Mouse (Mus musculus) megakaryocyte, embryonic 14.5 days (primary cell): Measurements from ENCODE around the gene Gys2. TPM values are rescaled to one million over a fixed set of nuclear protein-coding genes. Genes with fewer than 3 reads are reported as not detected.

ENCODE experiments used
- H3K27me3 ChIP-seq: replicated peaks from 2 replicates; pipeline ENCODE3; 2012; ENCODE audit warnings: inconsistent platforms
- H3K36me3 ChIP-seq: replicated peaks from 2 replicates; pipeline ENCODE3; 2012; ENCODE audit warnings: low read length, inconsistent platforms, mixed read lengths
- H3K4me1 ChIP-seq: 2 replicates; pipeline ENCODE4 v1.6.1; 2012; ENCODE audit warnings: inconsistent platforms
- H3K4me3 ChIP-seq: replicated peaks from 2 replicates; pipeline ENCODE3; 2012; ENCODE audit warnings: moderate library complexity, mild to moderate bottlenecking, inconsistent platforms
- H3K9me3 ChIP-seq: 2 replicates; pipeline ENCODE4 v1.6.1; 2012; ENCODE audit warnings: inconsistent platforms
- FLI1 ChIP-seq: IDR thresholded peaks from 2 replicates; pipeline ENCODE4 v1.6.1; 2012; ENCODE audit warnings: low read length, inconsistent platforms, mixed read lengths
- GATA1 ChIP-seq: IDR thresholded peaks from 3 replicates; pipeline ENCODE4 v1.6.1; 2012; ENCODE audit warnings: mixed read lengths, low read length, inconsistent platforms, borderline replicate concordance
- polyA plus RNA-seq: library from polyadenylated mRNA; stranded (reverse); fragments of >175 nt; gene quantifications from 2 replicates; pipeline ENCODE4 v1.2.3, GENCODE M21; 2012; ENCODE audit warnings: low replicate concordance; ENCODE audit not compliant: insufficient read depth

Gys2 gene
- polyA plus RNA-seq, 1 experiment = not detected

- Histone ChIP-seq H3K36me3 (no peaks in the 10 kb centered on the region), H3K4me1 (no peaks in the 10 kb centered on the region), H3K4me3 (no peak overlapping the region), H3K9me3 (0 out of 2 replicates have a peak, but pooled peaks cover 10% of the 10 kb centered on the region), H3K27me3 (no peaks in the 10 kb centered on the region)
- no peak for TF ChIP-seq FLI1
- no peak for TF ChIP-seq GATA1
These were observed 13.8 kb downstream of the Gys2 start for GRCm38 (mm10) chr6:142459017-142459678.

- no peaks in the 10 kb centered on the region for H3K36me3 ChIP-seq
- H3K4me3 ChIP-seq = no peak overlapping the region
- no peaks in the 10 kb centered on the region for H3K4me1 ChIP-seq
- H3K9me3 ChIP-seq = 0 out of 2 replicates have a peak, but pooled peaks cover 10% of the 10 kb centered on the region
- H3K27me3 ChIP-seq = no peaks in the 10 kb centered on the region
- TF ChIP-seq FLI1 (no peak), GATA1 (no peak)
These were observed 14.9 kb downstream of the Gys2 start for GRCm38 (mm10) chr6:142458010-142458409.

GRCm38 (mm10) chr6:142455314-142455996 lies 17.5 kb downstream of the Gys2 start:
- H3K9me3 ChIP-seq = 0 out of 2 replicates have a peak, but pooled peaks cover 3% of the 10 kb centered on the region
- H3K27me3 ChIP-seq = no peaks in the 10 kb centered on the region
- no peaks in the 10 kb centered on the region for H3K36me3 ChIP-seq
- H3K4me3 ChIP-seq = no peak overlapping the region
- TF ChIP-seq GATA1 (no peak), FLI1 (no peak)
- no peaks in the 10 kb centered on the region for H3K4me1 ChIP-seq

- no peaks in the 10 kb centered on the region for H3K4me1 ChIP-seq
- TF ChIP-seq GATA1 = no peak
- no peak for TF ChIP-seq FLI1
- H3K27me3 ChIP-seq = no peaks in the 10 kb centered on the region
These were observed 19.6 kb downstream of the Gys2 start for GRCm38 (mm10) chr6:142453311-142453710.

GRCm38 (mm10) chr6:142451381-142451780 lies 21.5 kb downstream of the Gys2 start:
- Histone ChIP-seq H3K4me3 (no peak overlapping the region), H3K36me3 (no peaks in the 10 kb centered on the region), H3K27me3 (no peaks in the 10 kb centered on the region), H3K9me3 (0 out of 2 replicates have a peak, but pooled peaks cover 3% of the 10 kb centered on the region), H3K4me1 (no peaks in the 10 kb centered on the region)
- TF ChIP-seq GATA1 (no peak), FLI1 (no peak)

More at GRCm38 (mm10) chr6:142453311-142453710, 19.6 kb downstream of the Gys2 start:
- Histone ChIP-seq H3K9me3 (0 out of 2 replicates have a peak, but pooled peaks cover 3% of the 10 kb centered on the region), H3K36me3 (no peaks in the 10 kb centered on the region), H3K4me3 (no peak overlapping the region)

- no peak for TF ChIP-seq FLI1
- TF ChIP-seq GATA1 = no peak
These were observed 43.8 kb downstream of the Gys2 start for GRCm38 (mm10) chr6:142429072-142429471.

GRCm38 (mm10) chr6:142424976-142425375 lies 47.9 kb downstream of the Gys2 start:
- no peaks in the 10 kb centered on the region for H3K36me3 ChIP-seq
- no peak for TF ChIP-seq GATA1
- no peak for TF ChIP-seq FLI1
- H3K27me3 ChIP-seq = peaks cover 3% of the 10 kb centered on the region
- H3K4me3 ChIP-seq = no peak overlapping the region
- no peaks in the 10 kb centered on the region for H3K9me3 ChIP-seq
- H3K4me1 ChIP-seq = no peaks in the 10 kb centered on the region

More at GRCm38 (mm10) chr6:142429072-142429471, 43.8 kb downstream of the Gys2 start:
- H3K9me3 ChIP-seq = no peaks in the 10 kb centered on the region
- H3K27me3 ChIP-seq = peaks cover 1% of the 10 kb centered on the region
- H3K4me1 ChIP-seq = no peaks in the 10 kb centered on the region
- H3K4me3 ChIP-seq = no peak overlapping the region
- H3K36me3 ChIP-seq = no peaks in the 10 kb centered on the region

- peaks cover 7% of the 10 kb centered on the region; the same call in 1 of the 2 replicates for H3K9me3 ChIP-seq
These were observed 58.3 kb downstream of the Gys2 start for GRCm38 (mm10) chr6:142414597-142414996.

GRCm38 (mm10) chr6:142413845-142414244 lies 59.1 kb downstream of the Gys2 start:
- TF ChIP-seq FLI1 (no peak), GATA1 (no peak)
- peak overlapping the region; percentile 46 for H3K4me3 ChIP-seq
- H3K27me3 ChIP-seq = peaks cover 53% of the 10 kb centered on the region

More at GRCm38 (mm10) chr6:142414597-142414996, 58.3 kb downstream of the Gys2 start:
- peak overlapping the region; percentile 69 for H3K4me3 ChIP-seq
- TF ChIP-seq GATA1 (no peak), FLI1 (no peak)
- no peaks in the 10 kb centered on the region for H3K36me3 ChIP-seq
- H3K27me3 ChIP-seq = peaks cover 56% of the 10 kb centered on the region
- 0 out of 2 replicates have a peak, but pooled peaks cover 4% of the 10 kb centered on the region for H3K4me1 ChIP-seq

More at GRCm38 (mm10) chr6:142413845-142414244, 59.1 kb downstream of the Gys2 start:
- no peaks in the 10 kb centered on the region for H3K36me3 ChIP-seq
- peaks cover 4% of the 10 kb centered on the region; the same call in 1 of the 2 replicates for H3K9me3 ChIP-seq
- 0 out of 2 replicates have a peak, but pooled peaks cover 4% of the 10 kb centered on the region for H3K4me1 ChIP-seq
